Mouse (Mus musculus) liver, postnatal 0 days (tissue): Measurements from ENCODE around the gene Marf1.

Source experiments
- CTCF ChIP-seq: sonication (generic); IDR thresholded peaks from 2 replicates; pipeline ENCODE4 v1.5.1; 2016; ENCODE audit warnings: antibody characterized with exemption, low read depth
- EP300 ChIP-seq: IDR thresholded peaks from 2 replicates; pipeline ENCODE4 v1.6.1; 2016; ENCODE audit warnings: antibody characterized with exemption, low read depth, mild to moderate bottlenecking

GRCm38 (mm10) chr16:14178041-14178440 lies 14.9 kb upstream of the Marf1 start:
- TF ChIP-seq CTCF (no peak), EP300 (no peak)
